Mouse (Mus musculus) embryonic facial prominence, embryonic 11.5 days (tissue): Measurements from ENCODE around the gene Rnf182. TPM values are rescaled to one million over a fixed set of nuclear protein-coding genes. Genes with fewer than 3 reads are reported as not detected.

ENCODE experiments used
- ATAC-seq: fragments of 200-750 bp; cut with Nextera tagmentation; replicated peaks from 2 replicates; pipeline ENCODE4 v1.8.0; 2017; ENCODE audit warnings: low read depth; ENCODE audit not compliant: insufficient number of reproducible peaks, low FRiP score, low TSS enrichment
- DNase-seq: peaks from one replicate; pipeline ENCODE4 v3.0.0-alpha.2; 2015; ENCODE audit warnings: low spot score
- H3K27ac ChIP-seq: fragments of 300-500 bp; sonication (generic); replicated peaks from 2 replicates; pipeline ENCODE4 v1.5.1; 2014; ENCODE audit warnings: mild to moderate bottlenecking, low read depth, low read length, control low read depth
- H3K27me3 ChIP-seq: fragments of 300-500 bp; sonication (generic); 2 replicates; pipeline ENCODE4 v1.6.1; 2014; ENCODE audit warnings: mild to moderate bottlenecking, low read length, moderate library complexity, mixed read lengths; ENCODE audit not compliant: control insufficient read depth, insufficient read depth
- H3K36me3 ChIP-seq: fragments of 300-500 bp; sonication (generic); replicated peaks from 2 replicates; pipeline ENCODE4 v1.6.1; 2014; ENCODE audit warnings: low read depth, mild to moderate bottlenecking, low read length, moderate library complexity, mixed read lengths; ENCODE audit not compliant: control insufficient read depth, insufficient read depth
- H3K4me1 ChIP-seq: fragments of 300-500 bp; sonication (generic); 2 replicates; pipeline ENCODE4 v1.6.1; 2014; ENCODE audit warnings: low read length, mixed read lengths; ENCODE audit not compliant: control insufficient read depth, insufficient read depth
- H3K4me2 ChIP-seq: fragments of 300-500 bp; sonication (generic); 2 replicates; pipeline ENCODE4 v1.6.1; 2014; ENCODE audit warnings: low read depth, mild to moderate bottlenecking, control low read depth, low read length, moderate library complexity
- H3K4me3 ChIP-seq: fragments of 300-500 bp; sonication (generic); 2 replicates; pipeline ENCODE4 v1.5.1; 2014; ENCODE audit warnings: low read depth, low read length, control low read depth
- H3K9ac ChIP-seq: fragments of 300-500 bp; sonication (generic); replicated peaks from 2 replicates; pipeline ENCODE4 v1.6.1; 2014; ENCODE audit warnings: mild to moderate bottlenecking, control low read depth, low read length
- H3K9me3 ChIP-seq: fragments of 300-500 bp; sonication (generic); replicated peaks from 2 replicates; pipeline ENCODE4 v1.6.1; 2016; ENCODE audit warnings: mild to moderate bottlenecking, low read length, inconsistent platforms, mixed read lengths; ENCODE audit not compliant: control insufficient read depth
- WGBS: fragments of 180-500 bp; shearing (Covaris S2); extraction: QIAGEN DNeasy Blood & Tissue Kit; methylation state at CpG from one replicate; pipeline ENCODE4 v1.1.7; 2014; 5-methylcytosine and 5-hydroxymethylcytosine counted together
- polyA plus RNA-seq: library from polyadenylated mRNA; unstranded; fragments of >200 nt; fragmentation: Nextera tagmentation; extraction: Ambion mirVana; gene quantifications from 2 replicates; pipeline ENCODE4 v1.2.1, GENCODE M21; 2014

Rnf182 gene
- 8.1 and 12.1 TPM in 2 replicates for polyA plus RNA-seq

DNA sequence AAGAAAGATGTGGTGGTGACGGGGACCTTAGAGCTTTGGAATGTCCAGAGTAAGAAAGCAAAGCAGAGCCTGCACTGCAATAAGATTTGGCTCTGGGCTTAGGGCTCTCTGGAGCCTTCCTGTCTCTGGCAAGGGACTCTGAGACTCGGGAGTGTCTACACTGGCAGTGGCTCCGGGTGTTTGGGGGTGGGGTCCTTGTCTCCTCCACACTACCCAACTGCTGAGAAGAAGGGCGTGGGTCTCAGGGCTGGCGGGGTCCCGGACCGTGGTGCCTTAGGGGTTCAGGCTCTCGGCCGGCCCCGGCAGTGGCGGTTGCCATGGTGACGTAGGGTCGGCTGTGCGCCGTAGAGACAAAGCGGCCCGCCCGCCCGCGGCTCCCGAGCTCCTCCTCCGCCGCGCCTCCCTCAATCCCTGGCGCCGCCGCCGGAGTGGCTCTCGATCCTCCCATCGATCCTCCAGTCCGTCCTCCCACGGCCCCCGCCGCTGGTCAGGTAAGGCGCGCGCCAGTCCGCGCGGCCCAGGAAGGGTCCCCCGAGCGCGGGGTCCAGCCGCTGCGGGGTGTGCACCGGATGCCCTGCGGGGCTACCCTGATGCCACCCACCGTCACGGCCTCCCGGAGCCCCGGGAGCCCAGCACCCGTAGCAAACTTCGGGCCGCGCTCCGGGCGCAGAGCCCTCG lies at the start of gene Rnf182:
TSS of gene Rnf182 (plus strand) at position 134 of the 678 bp plus-strand sequence.
- peak; percentile 93 for DNase-seq
- H3K27me3 ChIP-seq: no peaks in the 10 kb centered on the region
- no peaks in the 10 kb centered on the region; the same call in 1 of the 2 replicates for H3K36me3 ChIP-seq
- H3K4me3 ChIP-seq: peak within 1 kb of the TSS; percentile 72
- H3K4me2 ChIP-seq: peak within 1 kb of the TSS; percentile 70
- ATAC-seq: peak; percentile 89
- 0% methylated on average over 50 of the region's 58 CpGs for WGBS
- H3K9ac ChIP-seq: peak within 1 kb of the TSS; percentile 79
- H3K27ac ChIP-seq: peak within 1 kb of the TSS; percentile 16; the same call in 1 of the 2 replicates
- no peaks in the 10 kb centered on the region for H3K4me1 ChIP-seq
- no peaks in the 10 kb centered on the region for H3K9me3 ChIP-seq

- no peak overlapping the region for H3K9ac ChIP-seq
- no peak overlapping the region for H3K27ac ChIP-seq
- 93% methylated on average over 8 of the region's 8 CpGs for WGBS
- no peaks in the 10 kb centered on the region for H3K9me3 ChIP-seq
- no peak overlapping the region for H3K4me2 ChIP-seq
- no peak for DNase-seq
- no peaks in the 10 kb centered on the region; the same call in 1 of the 2 replicates for H3K36me3 ChIP-seq
- H3K4me1 ChIP-seq: no peaks in the 10 kb centered on the region
- ATAC-seq: no peak
- H3K27me3 ChIP-seq: no peaks in the 10 kb centered on the region
- H3K4me3 ChIP-seq: no peak overlapping the region
These were observed 49.3 kb upstream of the Rnf182 start for GRCm38 (mm10) chr13:43566184-43566583.

- ATAC-seq: no peak
- Histone ChIP-seq H3K9ac (no peak overlapping the region), H3K27me3 (no peaks in the 10 kb centered on the region), H3K9me3 (no peaks in the 10 kb centered on the region), H3K4me1 (no peaks in the 10 kb centered on the region), H3K36me3 (no peaks in the 10 kb centered on the region; the same call in 1 of the 2 replicates), H3K27ac (no peak overlapping the region), H3K4me3 (no peak overlapping the region), H3K4me2 (no peak overlapping the region)
- WGBS: 65% methylated on average over 24 of the region's 25 CpGs
- DNase-seq: peak; percentile 49
These were observed 48.2 kb upstream of the Rnf182 start for GRCm38 (mm10) chr13:43567141-43567891.

DNA sequence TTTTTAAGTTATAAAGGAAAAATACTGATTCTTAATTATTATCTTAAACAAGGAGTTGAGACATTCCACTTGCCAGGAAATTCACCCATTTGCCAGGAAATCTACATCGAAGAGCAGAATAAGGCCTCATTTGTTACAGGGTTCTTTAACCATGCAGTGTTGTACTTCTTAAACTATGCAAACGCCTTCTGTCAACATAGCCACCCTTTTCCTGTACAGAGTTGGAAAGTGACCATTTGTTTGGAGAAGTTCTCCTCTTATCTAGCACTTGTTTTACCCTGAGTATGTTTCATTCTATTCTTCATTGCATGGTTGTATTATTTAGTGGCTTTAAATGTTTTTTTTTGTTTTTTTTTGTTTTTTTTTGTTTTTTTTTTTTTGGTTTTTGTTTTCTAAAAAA lies 41.5 kb upstream of the Rnf182 start:
- no peaks in the 10 kb centered on the region for H3K9me3 ChIP-seq
- H3K27ac ChIP-seq: no peak overlapping the region
- 83% methylated on average over 2 of the region's 2 CpGs for WGBS
- H3K36me3 ChIP-seq: no peaks in the 10 kb centered on the region
- ATAC-seq (no peak), DNase-seq (no peak)
- no peak overlapping the region for H3K4me3 ChIP-seq
- H3K4me1 ChIP-seq: no peaks in the 10 kb centered on the region
- H3K27me3 ChIP-seq: no peaks in the 10 kb centered on the region
- H3K9ac ChIP-seq: no peak overlapping the region
- H3K4me2 ChIP-seq: no peak overlapping the region

DNA sequence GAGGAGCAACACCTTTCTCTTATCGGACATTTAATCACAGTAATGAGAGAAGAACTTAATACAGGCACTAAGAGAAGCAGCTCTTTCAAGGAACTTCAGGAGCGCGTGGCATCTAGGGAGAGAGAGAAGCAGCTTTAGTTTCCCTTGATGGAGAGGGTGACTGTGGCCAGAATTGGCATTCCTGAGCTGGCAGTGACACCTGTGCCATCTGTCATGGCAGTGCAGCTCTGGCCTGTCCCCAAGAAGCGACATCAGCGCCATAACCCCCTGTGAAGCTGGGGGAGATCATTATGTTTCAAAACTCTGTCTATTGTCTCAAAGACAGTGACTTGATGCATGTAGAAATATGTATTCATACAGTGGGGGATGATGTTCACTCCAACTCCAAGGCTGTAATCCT lies 40.1 kb upstream of the Rnf182 start:
- ATAC-seq (no peak), DNase-seq (no peak)
- WGBS: 88% methylated on average over 5 of the region's 5 CpGs
- Histone ChIP-seq H3K27ac (no peak overlapping the region), H3K27me3 (no peaks in the 10 kb centered on the region), H3K4me2 (no peak overlapping the region), H3K9me3 (no peaks in the 10 kb centered on the region), H3K4me3 (no peak overlapping the region), H3K4me1 (no peaks in the 10 kb centered on the region), H3K9ac (no peak overlapping the region), H3K36me3 (no peaks in the 10 kb centered on the region)

- Histone ChIP-seq H3K36me3 (no peaks in the 10 kb centered on the region), H3K27me3 (no peaks in the 10 kb centered on the region), H3K4me3 (no peak overlapping the region), H3K9ac (no peak overlapping the region), H3K4me2 (no peak overlapping the region), H3K27ac (no peak overlapping the region), H3K9me3 (no peaks in the 10 kb centered on the region), H3K4me1 (no peaks in the 10 kb centered on the region)
- 67% methylated on average over 5 of the region's 5 CpGs for WGBS
- DNase-seq: peak; percentile 15
- ATAC-seq: no peak
These were observed 38.3 kb upstream of the Rnf182 start for GRCm38 (mm10) chr13:43577254-43577653.

DNA sequence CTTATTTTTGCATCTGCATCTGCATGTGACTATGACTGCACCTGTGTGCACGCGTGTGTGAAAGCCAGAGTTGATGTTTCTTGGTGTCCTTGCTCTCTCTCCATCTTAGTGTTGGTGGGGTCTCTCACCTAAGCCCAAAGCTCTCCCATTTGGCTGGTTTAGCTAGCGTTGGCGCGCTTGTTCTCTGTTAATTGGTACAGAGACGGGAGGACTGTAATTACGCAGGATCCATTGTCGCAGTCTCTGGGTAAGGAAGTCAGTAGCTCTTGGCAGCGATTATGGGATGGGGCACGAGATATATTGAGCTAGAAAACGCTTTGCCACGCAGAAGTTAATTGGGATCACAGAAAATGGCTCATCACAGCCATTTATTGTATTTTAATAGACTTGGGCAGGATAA lies 37.7 kb upstream of the Rnf182 start:
- no peaks in the 10 kb centered on the region for H3K36me3 ChIP-seq
- H3K4me1 ChIP-seq: no peaks in the 10 kb centered on the region
- ATAC-seq (no peak), DNase-seq (no peak)
- no peaks in the 10 kb centered on the region for H3K27me3 ChIP-seq
- no peak overlapping the region for H3K4me2 ChIP-seq
- H3K4me3 ChIP-seq: no peak overlapping the region
- H3K9ac ChIP-seq: no peak overlapping the region
- H3K9me3 ChIP-seq: no peaks in the 10 kb centered on the region
- 89% methylated on average over 12 of the region's 12 CpGs for WGBS
- no peak overlapping the region for H3K27ac ChIP-seq

GRCm38 (mm10) chr13:43579740-43580139 lies 35.8 kb upstream of the Rnf182 start:
- 22% methylated on average over 18 of the region's 18 CpGs for WGBS
- no peak overlapping the region for H3K9ac ChIP-seq
- H3K36me3 ChIP-seq: no peaks in the 10 kb centered on the region
- no peak overlapping the region for H3K4me2 ChIP-seq
- H3K27ac ChIP-seq: no peak overlapping the region
- no peaks in the 10 kb centered on the region for H3K9me3 ChIP-seq
- no peak overlapping the region for H3K4me3 ChIP-seq
- ATAC-seq: no peak
- no peaks in the 10 kb centered on the region for H3K4me1 ChIP-seq
- H3K27me3 ChIP-seq: no peaks in the 10 kb centered on the region
- peak; percentile 76 for DNase-seq
